Mouse (Mus musculus): ENCODE measurements around the gene Ldlr. TPM values are rescaled to one million over a fixed set of nuclear protein-coding genes. Genes with fewer than 3 reads are reported as not detected.

The Ldlr gene
- total and polyA plus RNA-seq, 3 experiments, result 69.1 to 90.6 TPM; not detected in 1

- Histone ChIP-seq H3K4me3 (ENCODE audit: control insufficient read depth in 1 of 2, insufficient read depth in 1 of 2, low read depth in 2 of 2, low read length in 2 of 2) (peak overlapping the region; percentile 62 to 93), H3K4me1 (ENCODE audit: control insufficient read depth in 1 of 2, insufficient read depth in 2 of 2, low read length in 2 of 2) (peaks cover 4 to 7% of the 10 kb centered on the region in 2 experiments; a peak in 3 of 4 replicates), H3K27ac (ENCODE audit: control insufficient read depth, low read depth, low read length) (no peak overlapping the region), H3K27me3 (ENCODE audit: control insufficient read depth in 1 of 2, insufficient read depth in 2 of 2, low read length in 2 of 2) (no peaks in the 10 kb centered on the region), H3K9ac (ENCODE audit: control insufficient read depth, low read depth, low read length, poor library complexity, severe bottlenecking) (no peak overlapping the region), H3K79me2 (ENCODE audit: control insufficient read depth, insufficient read depth, low read length, poor library complexity) (no peaks in the 10 kb centered on the region; the same call in 1 of the 2 replicates), H3K36me3 (ENCODE audit: control insufficient read depth in 1 of 2, insufficient read depth in 2 of 2, low read length in 2 of 2) (no peaks in the 10 kb centered on the region), H3K9me3 (replicated peaks; ENCODE audit: insufficient read depth, low read length) (no peaks in the 10 kb centered on the region)
- no peak for DNase-seq (ENCODE audit: low read depth, low spot score)
- TF ChIP-seq KAT2A (conservative IDR thresholded peaks at IDR 0.05; ENCODE audit: low read depth, low read length) (no peak), GATA1 (IDR thresholded peaks at IDR 0.05; ENCODE audit: low read depth, low read length) (no peak), MEF2A (IDR thresholded peaks at IDR 0.05; ENCODE audit: extremely low read depth, insufficient replicate concordance, low read depth, low read length, poor library complexity, severe bottlenecking) (no peak), NRF1 (IDR thresholded peaks at IDR 0.05; ENCODE audit: insufficient read depth, low read depth, low read length, poor library complexity, severe bottlenecking) (no peak), RCOR1 (IDR thresholded peaks at IDR 0.05; ENCODE audit: low read depth, low read length) (no peak), USF2 (IDR thresholded peaks at IDR 0.05; ENCODE audit: borderline replicate concordance in 1 of 2, insufficient read depth in 1 of 2, low read depth in 1 of 2, low read length in 2 of 2) (no peak), ELF1 (IDR thresholded peaks at IDR 0.05; ENCODE audit: low read depth, low read length) (no peak), SMC3 (IDR thresholded peaks at IDR 0.05; ENCODE audit: low read depth, low read length) (no peak), MAFK (IDR thresholded peaks at IDR 0.05; ENCODE audit: borderline replicate concordance, low read depth, low read length) (no peak), ZC3H11A (IDR thresholded peaks at IDR 0.05; ENCODE audit: low read depth, low read length) (no peak), MXI1 (IDR thresholded peaks at IDR 0.05; ENCODE audit: low read depth, low read length) (no peak), MAX (IDR thresholded peaks at IDR 0.05; ENCODE audit: low read length) (no peak)
Observed at GRCm38 (mm10) chr9:21799010-21799350, 75.7 kb downstream of the Ldlr start.

Other genes with a start within 250 kb of the Ldlr start
- gene Tmed1, start 213.2 kb upstream of the Ldlr start, total RNA-seq (2012; rRNA removed), result 128 and 146 TPM in 2 replicates
- 10 to 100 TPM in 1 of 2 experiments, not detected in 1; 89.4 TPM for gene Tmed1, start 213.2 kb upstream of the Ldlr start, polyA plus RNA-seq (2012; ENCODE audit: insufficient read depth in 1 of 2, insufficient read length in 2 of 2, low read depth in 1 of 2, low replicate concordance in 2 of 2, missing spikeins in 1 of 2)
- 37.2 and 55.2 TPM in 2 replicates for gene AB124611, start 197.3 kb upstream of the Ldlr start, total RNA-seq (2012; rRNA removed)
- gene AB124611, start 197.3 kb upstream of the Ldlr start, polyA plus RNA-seq (2012; ENCODE audit: insufficient read depth in 1 of 2, insufficient read length in 2 of 2, low read depth in 1 of 2, low replicate concordance in 2 of 2, missing spikeins in 1 of 2), result 10 to 100 TPM in 1 of 2 experiments, not detected in 1; 58.7 TPM
- 121 and 131 TPM in 2 replicates for gene Carm1, start 176.6 kb upstream of the Ldlr start, total RNA-seq (2012; rRNA removed)
- gene Carm1, start 176.6 kb upstream of the Ldlr start, polyA plus RNA-seq (2012; ENCODE audit: insufficient read depth in 1 of 2, insufficient read length in 2 of 2, low read depth in 1 of 2, low replicate concordance in 2 of 2, missing spikeins in 1 of 2), result 100 to 1,000 TPM; 121 to 423 TPM
- 74.1 and 87.9 TPM in 2 replicates for gene Timm29, start 130.8 kb upstream of the Ldlr start, total RNA-seq (2012; rRNA removed)
- 100 to 1,000 TPM in 1 of 2 experiments, 10 to 100 TPM in 1; 45.8 to 163 TPM for gene Timm29, start 130.8 kb upstream of the Ldlr start, polyA plus RNA-seq (2012; ENCODE audit: insufficient read depth in 1 of 2, insufficient read length in 2 of 2, low read depth in 1 of 2, low replicate concordance in 2 of 2, missing spikeins in 1 of 2)
- gene Yipf2, start 130.7 kb upstream of the Ldlr start, total RNA-seq (2012; rRNA removed), result 22.8 and 24.0 TPM in 2 replicates
- 10 to 100 TPM in 1 of 2 experiments, not detected in 1; 84.9 TPM for gene Yipf2, start 130.7 kb upstream of the Ldlr start, polyA plus RNA-seq (2012; ENCODE audit: insufficient read depth in 1 of 2, insufficient read length in 2 of 2, low read depth in 1 of 2, low replicate concordance in 2 of 2, missing spikeins in 1 of 2)
- gene Smarca4, start 107.3 kb upstream of the Ldlr start, total RNA-seq (2012; rRNA removed), result 249 and 263 TPM in 2 replicates
- gene Smarca4, start 107.3 kb upstream of the Ldlr start, polyA plus RNA-seq (2012; ENCODE audit: insufficient read depth in 1 of 2, insufficient read length in 2 of 2, low read depth in 1 of 2, low replicate concordance in 2 of 2, missing spikeins in 1 of 2), result 100 to 1,000 TPM in 1 of 2 experiments, 10 to 100 TPM in 1; 71.4 to 381 TPM
- gene Spc24, start 36.8 kb downstream of the Ldlr start, total RNA-seq (2012; rRNA removed), result 304 and 305 TPM in 2 replicates
- gene Spc24, start 36.8 kb downstream of the Ldlr start, polyA plus RNA-seq (2012; ENCODE audit: insufficient read depth in 1 of 2, insufficient read length in 2 of 2, low read depth in 1 of 2, low replicate concordance in 2 of 2, missing spikeins in 1 of 2), result 100 to 1,000 TPM in 1 of 2 experiments, not detected in 1; 377 TPM
- 5.9 and 7.6 TPM in 2 replicates for gene Kank2, start 75.3 kb downstream of the Ldlr start, total RNA-seq (2012; rRNA removed)
- gene Kank2, start 75.3 kb downstream of the Ldlr start, polyA plus RNA-seq (2012; ENCODE audit: insufficient read depth in 1 of 2, insufficient read length in 2 of 2, low read depth in 1 of 2, low replicate concordance in 2 of 2, missing spikeins in 1 of 2), result 10 to 100 TPM in 1 of 2 experiments, not detected in 1; 16.3 TPM
- not detected in 2 replicates for gene Angptl8, start 112.0 kb downstream of the Ldlr start, total RNA-seq (2012; rRNA removed)
- under 1 TPM in 1 of 2 experiments, not detected in 1; 0.25 TPM for gene Angptl8, start 112.0 kb downstream of the Ldlr start, polyA plus RNA-seq (2012; ENCODE audit: insufficient read depth in 1 of 2, insufficient read length in 2 of 2, low read depth in 1 of 2, low replicate concordance in 2 of 2, missing spikeins in 1 of 2)
- gene Dock6, start 129.2 kb downstream of the Ldlr start, total RNA-seq (2012; rRNA removed), result 3.3 and 5.0 TPM in 2 replicates
- gene Dock6, start 129.2 kb downstream of the Ldlr start, polyA plus RNA-seq (2012; ENCODE audit: insufficient read depth in 1 of 2, insufficient read length in 2 of 2, low read depth in 1 of 2, low replicate concordance in 2 of 2, missing spikeins in 1 of 2), result 10 to 100 TPM in 1 of 2 experiments, not detected in 1; 21.3 TPM
- 19.0 and 22.9 TPM in 2 replicates for gene Rab3d, start 194.7 kb downstream of the Ldlr start, total RNA-seq (2012; rRNA removed)
- gene Rab3d, start 194.7 kb downstream of the Ldlr start, polyA plus RNA-seq (2012; ENCODE audit: insufficient read depth in 1 of 2, insufficient read length in 2 of 2, low read depth in 1 of 2, low replicate concordance in 2 of 2, missing spikeins in 1 of 2), result 10 to 100 TPM in 1 of 2 experiments, not detected in 1; 44.2 TPM
- gene Ccdc159, start 204.0 kb downstream of the Ldlr start, total RNA-seq (2012; rRNA removed), result 1.0 and 1.4 TPM in 2 replicates
- gene Ccdc159, start 204.0 kb downstream of the Ldlr start, polyA plus RNA-seq (2012; ENCODE audit: insufficient read depth in 1 of 2, insufficient read length in 2 of 2, low read depth in 1 of 2, low replicate concordance in 2 of 2, missing spikeins in 1 of 2), result 1 to 10 TPM in 1 of 2 experiments, not detected in 1; 6.4 TPM
- gene Tmem205, start 204.1 kb downstream of the Ldlr start, total RNA-seq (2012; rRNA removed), result 118 and 128 TPM in 2 replicates
- 100 to 1,000 TPM in 1 of 2 experiments, not detected in 1; 114 TPM for gene Tmem205, start 204.1 kb downstream of the Ldlr start, polyA plus RNA-seq (2012; ENCODE audit: insufficient read depth in 1 of 2, insufficient read length in 2 of 2, low read depth in 1 of 2, low replicate concordance in 2 of 2, missing spikeins in 1 of 2)
- 1.3 and 1.4 TPM in 2 replicates for gene Plppr2, start 213.6 kb downstream of the Ldlr start, total RNA-seq (2012; rRNA removed)
- gene Plppr2, start 213.6 kb downstream of the Ldlr start, polyA plus RNA-seq (2012; ENCODE audit: insufficient read depth in 1 of 2, insufficient read length in 2 of 2, low read depth in 1 of 2, low replicate concordance in 2 of 2, missing spikeins in 1 of 2), result 10 to 100 TPM in 1 of 2 experiments, not detected in 1; 13.9 TPM
- 12.7 and 17.2 TPM in 2 replicates for gene Swsap1, start 232.3 kb downstream of the Ldlr start, total RNA-seq (2012; rRNA removed)
- gene Swsap1, start 232.3 kb downstream of the Ldlr start, polyA plus RNA-seq (2012; ENCODE audit: insufficient read depth in 1 of 2, insufficient read length in 2 of 2, low read depth in 1 of 2, low replicate concordance in 2 of 2, missing spikeins in 1 of 2), result 10 to 100 TPM in 1 of 2 experiments, not detected in 1; 19.3 TPM
- 139 and 192 TPM in 2 replicates for gene Epor, start 240.0 kb downstream of the Ldlr start, total RNA-seq (2012; rRNA removed)
- 100 to 1,000 TPM in 1 of 2 experiments, not detected in 1; 440 TPM for gene Epor, start 240.0 kb downstream of the Ldlr start, polyA plus RNA-seq (2012; ENCODE audit: insufficient read depth in 1 of 2, insufficient read length in 2 of 2, low read depth in 1 of 2, low replicate concordance in 2 of 2, missing spikeins in 1 of 2)

All from MEL (cell line).